Mouse (Mus musculus): ENCODE results near the gene Aagab.

DNA sequence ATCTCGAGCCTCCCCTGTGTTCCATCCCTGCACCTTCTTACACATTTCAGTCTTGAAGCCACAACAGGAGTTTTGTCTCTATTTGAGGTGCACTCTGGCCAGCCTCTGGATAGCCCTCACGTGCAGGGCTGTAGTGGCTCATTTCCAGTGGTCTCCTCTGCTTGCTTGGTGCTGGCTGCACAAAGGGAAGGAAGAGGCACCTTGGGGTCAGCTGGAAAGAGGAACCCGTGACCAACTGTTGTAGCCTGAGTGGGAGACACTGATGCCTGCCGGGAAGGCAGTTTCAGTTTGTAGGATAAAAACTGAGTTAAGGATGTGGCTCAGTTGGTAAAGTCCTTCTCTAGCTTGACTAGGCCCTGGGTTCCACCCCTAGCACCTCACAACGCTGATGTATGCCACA is 9.5 kb downstream of the Aagab start:
- TF ChIP-seq CTCF (IDR thresholded peaks at IDR 0.05; ENCODE audit: extremely low read depth, insufficient read length, insufficient replicate concordance, low read depth, low read length) = no peak
- no peak for TF ChIP-seq POLR2A (IDR thresholded peaks at IDR 0.05; ENCODE audit: low read depth, low read length)

Data from small intestine, adult 2 months (tissue).